Mouse (Mus musculus) thymus, adult 2 months (tissue): ENCODE data around the gene Arhgap45. TPM values are rescaled to one million over a fixed set of nuclear protein-coding genes. Genes with fewer than 3 reads are reported as not detected.
"Not testable (repeated sequence)": the region's sequence is repeated elsewhere in the genome, so short reads cannot be mapped to it uniquely, and the experiment has no call there.

Source experiments
- DNase-seq: peaks from one replicate; pipeline ENCODE4 v3.0.0; 2021
- H3K27ac ChIP-seq: fragments of 200-500 bp; 2 replicates; pipeline ENCODE4 v1.5.1; 2012; ENCODE audit warnings: low read length, control low read depth; ENCODE audit not compliant: control insufficient read depth, insufficient read depth
- H3K27me3 ChIP-seq: fragments of 200-500 bp; 2 replicates; pipeline ENCODE4 v1.6.1; 2012; ENCODE audit warnings: mild to moderate bottlenecking, low read length, moderate library complexity, mixed read lengths; ENCODE audit not compliant: control insufficient read depth, insufficient read depth
- H3K36me3 ChIP-seq: fragments of 200-500 bp; 2 replicates; pipeline ENCODE4 v1.6.1; 2012; ENCODE audit warnings: mild to moderate bottlenecking, low read length, moderate library complexity; ENCODE audit not compliant: control insufficient read depth, insufficient read depth
- H3K4me1 ChIP-seq: fragments of 200-500 bp; replicated peaks from 2 replicates; pipeline ENCODE4 v1.6.1; 2012; ENCODE audit warnings: low read length; ENCODE audit not compliant: control insufficient read depth, insufficient read depth
- H3K4me3 ChIP-seq: fragments of 200-500 bp; 2 replicates; pipeline ENCODE4 v1.5.1; 2012; ENCODE audit warnings: mild to moderate bottlenecking, low read length, control low read depth, moderate library complexity; ENCODE audit not compliant: control insufficient read depth, insufficient read depth
- CTCF ChIP-seq: fragments of 200-500 bp; IDR thresholded peaks from 2 replicates; pipeline ENCODE4 v1.5.1; 2012; ENCODE audit warnings: mild to moderate bottlenecking, control low read depth, low read length, moderate library complexity, borderline replicate concordance; ENCODE audit not compliant: control insufficient read depth, poor library complexity, insufficient read depth; ENCODE audit errors: extremely low read depth
- POLR2A ChIP-seq: fragments of 200-500 bp; IDR thresholded peaks from 2 replicates; pipeline ENCODE4 v1.6.1; 2012; ENCODE audit warnings: mild to moderate bottlenecking, low read length, control low read depth, moderate library complexity; ENCODE audit not compliant: control insufficient read depth, poor library complexity, insufficient read depth; ENCODE audit errors: extremely low read depth
- WGBS: fragments of 180-500 bp; shearing (Covaris S2); methylation state at CpG from one replicate; pipeline ENCODE4 v1.1.7; 2018; 5-methylcytosine and 5-hydroxymethylcytosine counted together
- polyA plus RNA-seq: library from polyadenylated mRNA; depleted of rRNA; stranded (reverse); fragments of >200 nt; gene quantifications from 2 replicates; pipeline ENCODE4 v1.2.3, GENCODE M21; 2012

The Arhgap45 gene
- polyA plus RNA-seq, 1 experiment: 1,504 TPM

DNA sequence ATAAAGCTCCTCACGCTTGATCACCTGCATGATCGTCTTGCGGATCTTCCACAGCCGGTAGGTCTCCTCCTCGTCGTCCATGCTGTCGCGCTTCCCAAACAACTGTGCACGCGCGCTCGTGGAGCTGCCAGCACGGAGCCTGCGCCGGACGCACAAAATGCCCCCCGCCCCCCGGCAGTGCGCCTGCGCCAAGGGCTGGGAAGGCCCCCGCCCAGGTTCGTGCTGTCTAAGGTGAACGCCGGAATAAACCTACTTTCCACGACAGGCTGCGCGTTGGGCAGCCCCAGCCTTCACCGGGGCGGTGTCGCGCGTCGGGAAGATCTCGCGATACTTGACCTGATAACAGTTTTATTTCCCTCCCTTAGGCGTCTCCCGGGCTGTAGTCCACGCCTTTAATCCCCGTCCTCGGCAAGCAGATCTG, 23.1 kb downstream of the Arhgap45 start, which contains the start of gene Polr2e:
Gene Polr2e (minus strand): TSS at position 237 of the 421 bp plus-strand sequence.
- TF ChIP-seq CTCF (no peak), POLR2A (peak; percentile 63)
- under 1% methylated on average over 40 of the region's 40 CpGs for WGBS
- H3K27ac ChIP-seq: peak within 1 kb of the TSS; percentile 36

DNA sequence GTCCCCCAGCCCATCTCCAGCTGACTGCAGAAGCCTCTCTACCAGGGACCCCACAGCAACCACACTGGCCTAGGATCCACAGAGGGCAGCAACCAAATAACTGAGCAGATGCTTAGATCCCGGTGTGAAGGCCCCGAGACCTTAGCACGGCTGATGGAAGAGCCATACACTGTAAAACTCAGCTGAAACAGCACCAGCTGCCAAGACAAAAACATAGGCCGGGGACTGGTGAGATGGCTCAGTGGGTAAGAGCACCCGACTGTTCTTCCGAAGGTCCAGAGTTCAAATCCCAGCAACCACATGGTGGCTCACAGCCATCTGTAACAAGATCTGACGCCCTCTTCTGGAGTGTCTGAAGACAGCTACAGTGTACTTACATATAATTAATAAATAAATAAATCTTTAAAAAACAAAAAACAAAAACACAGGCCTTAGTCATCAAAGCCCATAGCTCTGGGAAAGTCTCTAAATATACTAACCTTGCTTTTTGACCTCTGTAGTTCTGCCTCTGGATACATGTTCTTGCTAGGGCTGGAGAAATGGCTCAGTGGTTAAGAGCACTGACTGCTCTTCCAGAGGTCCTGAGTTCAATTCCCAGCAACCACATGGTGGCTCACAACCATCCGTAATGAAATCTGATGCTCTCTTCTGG, 25.1 kb downstream of the Arhgap45 start:
- WGBS: 97% methylated on average over 8 of the region's 8 CpGs

More for the DNA sequence above, 23.1 kb downstream of the Arhgap45 start, which contains the start of gene Polr2e:
- H3K36me3 ChIP-seq: peaks cover 12% of the 10 kb centered on the region
- no peaks in the 10 kb centered on the region for H3K27me3 ChIP-seq
- peaks cover 7% of the 10 kb centered on the region for H3K4me1 ChIP-seq
- DNase-seq: peak; percentile 96
- H3K4me3 ChIP-seq: peak within 1 kb of the TSS; percentile 87

DNA sequence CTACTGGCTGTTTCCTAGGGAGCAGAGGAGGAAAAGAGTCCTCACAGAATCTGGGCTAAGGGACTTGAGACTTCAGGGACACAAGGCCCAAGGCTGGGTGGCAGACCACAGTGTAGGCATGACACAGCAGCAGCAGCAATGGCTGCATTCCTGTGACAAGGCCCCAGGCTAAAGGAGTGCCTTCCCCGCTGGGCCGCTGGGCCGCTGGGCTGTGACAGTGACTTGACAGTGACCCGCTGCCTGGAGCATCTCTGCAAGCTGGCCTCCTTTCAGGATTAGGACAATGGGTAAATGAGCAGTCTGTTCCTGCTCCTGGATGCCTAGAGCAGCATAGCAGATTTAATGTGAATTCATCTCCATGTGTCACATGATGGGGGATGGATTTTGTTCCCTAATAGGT, 27.6 kb downstream of the Arhgap45 start:
- whole genome bisulfite sequencing: 97% methylated on average over 4 of the region's 4 CpGs
- no peaks in the 10 kb centered on the region for H3K27me3 ChIP-seq
- no peak overlapping the region for H3K4me3 ChIP-seq
- H3K27ac ChIP-seq: no peak overlapping the region
- H3K36me3 ChIP-seq: no peaks in the 10 kb centered on the region
- DNase-seq: no peak
- TF ChIP-seq CTCF (no peak), POLR2A (no peak)
- H3K4me1 ChIP-seq: no peaks in the 10 kb centered on the region; the same call in 1 of the 2 replicates

More for the DNA sequence above, 25.1 kb downstream of the Arhgap45 start:
- not testable (repeated sequence) for H3K27ac ChIP-seq, H3K4me1 ChIP-seq, DNase-seq, H3K36me3 ChIP-seq, H3K27me3 ChIP-seq, H3K4me3 ChIP-seq

DNA sequence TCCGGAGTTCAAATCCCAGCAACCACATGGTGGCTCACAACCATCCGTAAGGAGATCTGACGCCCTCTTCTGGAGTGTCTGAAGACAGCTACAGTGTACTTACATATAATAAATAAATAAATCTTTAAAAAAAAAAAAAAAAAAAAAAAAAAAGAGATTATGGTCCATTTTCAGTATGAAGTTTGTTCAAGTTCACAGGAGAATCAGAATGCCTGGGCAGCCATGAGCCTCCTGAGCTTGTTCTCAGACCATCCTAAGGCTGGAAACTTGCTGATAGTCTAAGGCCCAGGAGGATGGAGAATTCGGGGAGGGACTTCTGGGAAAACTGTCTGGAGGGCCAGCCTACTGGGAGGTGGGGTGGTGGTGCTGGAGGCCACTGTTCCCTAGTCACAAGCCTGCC, 28.9 kb downstream of the Arhgap45 start:
- not testable (repeated sequence) for DNase-seq, H3K27ac ChIP-seq, H3K4me1 ChIP-seq, H3K4me3 ChIP-seq, H3K27me3 ChIP-seq, H3K36me3 ChIP-seq
- 93% methylated on average over 4 of the region's 4 CpGs for WGBS

DNA sequence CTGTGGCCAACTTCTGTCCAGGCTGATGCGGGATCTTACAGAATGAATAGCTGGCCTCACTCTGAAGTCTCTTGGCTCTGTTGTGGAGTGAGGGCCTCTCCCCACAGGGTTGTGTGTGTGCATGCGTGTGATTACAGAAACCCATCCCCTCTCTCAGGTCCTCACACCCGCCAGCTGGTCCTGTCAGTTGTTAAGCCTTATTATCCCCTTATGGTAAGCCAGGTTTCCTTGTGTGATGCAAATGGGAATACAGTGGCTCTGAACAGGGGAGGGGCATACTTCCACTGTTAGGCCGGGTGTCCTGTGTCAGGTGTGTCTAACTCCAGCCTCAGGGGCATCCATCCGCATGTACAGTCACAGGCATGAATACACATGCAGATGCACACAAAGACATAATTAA, 29.3 kb downstream of the Arhgap45 start:
- Histone ChIP-seq H3K4me1 (no peaks in the 10 kb centered on the region; the same call in 1 of the 2 replicates), H3K27me3 (no peaks in the 10 kb centered on the region)

DNA sequence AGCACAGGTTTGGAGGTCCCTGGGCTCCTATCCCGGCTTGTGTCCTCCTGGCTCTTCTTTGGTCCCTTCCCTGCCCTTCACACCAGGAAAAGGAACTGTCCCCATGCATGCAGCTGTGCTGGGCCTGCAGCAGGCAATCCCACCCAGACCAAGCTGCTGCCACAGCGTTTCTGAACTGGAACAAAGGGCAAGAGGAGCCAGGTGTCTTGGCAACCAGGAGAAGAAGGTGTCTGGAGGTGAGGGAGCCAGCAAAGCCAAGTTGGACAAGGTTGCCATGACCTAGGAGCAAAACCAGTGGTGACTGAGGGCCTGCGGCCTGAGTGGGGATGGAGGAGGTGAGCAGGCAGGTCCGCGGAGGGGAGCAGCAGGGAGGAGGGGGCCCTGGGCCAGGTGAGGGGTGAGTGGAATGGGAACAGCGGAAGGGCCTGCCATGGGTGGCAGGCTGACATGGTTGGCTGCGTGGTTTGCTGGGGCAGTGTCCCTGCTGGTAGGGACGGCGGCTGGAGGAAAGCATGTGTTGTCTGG, 30.6 kb downstream of the Arhgap45 start, which contains the start of gene Gpx4:
Gene Gpx4 (plus strand): TSS at position 126 of the 525 bp plus-strand sequence.
- no peak within 1 kb of the TSS for H3K4me3 ChIP-seq
- no peak for DNase-seq
- no peaks in the 10 kb centered on the region for H3K36me3 ChIP-seq
- H3K27ac ChIP-seq: no peak within 1 kb of the TSS
- WGBS: 87% methylated on average over 9 of the region's 9 CpGs
- H3K4me1 ChIP-seq: peaks cover 12% of the 10 kb centered on the region
- TF ChIP-seq POLR2A (no peak), CTCF (no peak)
- H3K27me3 ChIP-seq: no peaks in the 10 kb centered on the region

More for the DNA sequence above, 29.3 kb downstream of the Arhgap45 start:
- no peak for DNase-seq
- no peak overlapping the region for H3K4me3 ChIP-seq
- TF ChIP-seq CTCF (no peak), POLR2A (no peak)
- no peaks in the 10 kb centered on the region for H3K36me3 ChIP-seq
- WGBS: 93% methylated on average over 5 of the region's 5 CpGs
- H3K27ac ChIP-seq: no peak overlapping the region

DNA sequence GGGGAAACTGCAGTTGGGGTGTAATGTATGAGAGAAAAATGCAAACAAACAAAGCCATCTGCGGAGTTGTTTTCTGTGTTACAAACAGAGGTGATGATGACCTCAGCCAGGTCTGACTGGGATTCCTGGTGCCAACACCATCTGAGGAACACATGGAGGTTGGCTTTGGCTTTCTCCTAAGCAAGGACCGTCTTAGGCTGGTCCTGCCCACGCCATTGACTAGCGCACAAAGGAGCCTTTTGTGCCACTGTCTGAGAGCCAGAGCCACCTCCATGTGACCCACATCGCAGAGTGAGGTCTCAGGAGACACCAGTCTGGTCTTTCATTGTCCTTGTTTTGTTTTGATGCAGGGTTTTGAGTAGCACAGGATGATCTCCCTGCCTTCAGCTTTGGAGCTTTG, 31.9 kb downstream of the Arhgap45 start:
- no peak for DNase-seq
- no peaks in the 10 kb centered on the region for H3K36me3 ChIP-seq
- TF ChIP-seq CTCF: no peak
- H3K4me1 ChIP-seq: peaks cover 22% of the 10 kb centered on the region
- no peak overlapping the region for H3K4me3 ChIP-seq
- H3K27ac ChIP-seq: no peak overlapping the region
- WGBS: 94% methylated on average over 5 of the region's 5 CpGs
- H3K27me3 ChIP-seq: no peaks in the 10 kb centered on the region
